In the genomic region with DNA sequence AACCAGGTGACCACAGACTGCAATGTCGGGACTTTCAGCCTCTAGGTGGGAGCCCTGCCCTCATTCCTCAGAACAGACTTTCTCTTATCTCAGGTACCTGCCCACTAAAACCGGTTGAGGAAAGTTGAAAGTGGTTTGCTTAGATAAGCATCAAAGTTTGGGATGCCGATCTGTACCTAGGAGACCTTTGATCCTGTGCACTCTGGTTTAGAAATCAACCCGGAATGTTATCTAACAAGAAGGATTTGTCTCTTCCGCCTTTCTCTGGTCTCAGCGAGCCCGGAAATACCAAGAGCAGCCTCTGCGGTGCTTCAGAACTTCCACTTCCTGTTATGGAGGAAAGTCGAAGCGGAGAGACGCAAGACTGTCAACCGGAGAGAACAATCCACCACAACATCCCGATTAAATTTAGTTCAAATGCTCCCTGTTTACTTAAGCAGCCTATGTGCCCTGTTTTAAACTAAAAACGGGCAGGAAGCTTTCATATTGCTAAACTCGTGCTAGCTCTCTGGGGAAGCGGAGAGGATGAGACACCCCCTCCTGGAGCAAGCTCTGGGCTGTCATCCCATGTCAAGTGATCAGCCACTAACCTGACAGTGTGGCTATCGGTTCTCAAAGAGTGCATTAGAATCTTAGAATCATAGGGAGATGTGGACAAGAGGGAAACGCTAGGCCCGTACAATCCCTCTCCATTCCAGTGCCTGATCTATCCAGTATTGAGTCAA, we compare ENCODE assay signal across 8 mouse cellular contexts. TPM values are rescaled to one million over a fixed set of nuclear protein-coding genes. Genes with fewer than 3 reads are reported as not detected.
A peak's percentile ranks its signal among the peaks of the same experiment; 100 is the strongest.
DNase-seq lines count a peak whose midpoint lies in the region; ATAC-seq and TF ChIP-seq lines count a peak whose summit lies in the region.

No protein-coding gene starts in this region.

- no peak for TF ChIP-seq POLR2A in cortical plate, adult 2 months (IDR thresholded peaks at IDR 0.05; ENCODE audit: extremely low read depth, insufficient read depth, low read length)

- H3K4me1 ChIP-seq in cortical plate, adult 2 months (ENCODE audit: control insufficient read depth, insufficient read depth, low read length) = no peaks in the 10 kb centered on the region

- H3K4me3 ChIP-seq in cortical plate, adult 2 months (ENCODE audit: insufficient read depth, low read length) = no peak overlapping the region

- no peak for TF ChIP-seq CTCF in cortical plate, adult 2 months (IDR thresholded peaks at IDR 0.05; ENCODE audit: extremely low read depth, insufficient read depth, low read length)

- H3K27ac ChIP-seq in cortical plate, adult 2 months (ENCODE audit: insufficient read depth, low read length) = peak overlapping the region; percentile 45; the same call in 1 of the 2 replicates

- peak; percentile 98 for ATAC-seq in megakaryocyte progenitor cell, adult 5-6 weeks (replicated peaks; ENCODE audit: poor library complexity)

- DNase-seq in adrenal gland, adult (ENCODE audit: inconsistent age in 2 of 2, low spot score in 1 of 2) = peak; percentile 22 to 53
- no peak for DNase-seq in adrenal gland, postnatal 25 days
- peak; percentile 41 for DNase-seq in kidney, postnatal 14 days
- DNase-seq in frontal cortex, postnatal 10 days (ENCODE audit: low spot score in 2 of 2) = no peak
- DNase-seq in layer of hippocampus, adult 9-10 months (ENCODE audit: low spot score) = no peak
- DNase-seq in left cerebral cortex, adult 9 months (ENCODE audit: low spot score in 2 of 2) = no peak

RNA-seq across cellular contexts. Expression of a gene that starts 32.0 kb away (rescaled TPM):
- 1.8 and 2.6 TPM in 2 replicates for total RNA-seq in adrenal gland, postnatal 25 days (2021)
- polyA plus RNA-seq in cortical plate, adult 2 months (2012; rRNA removed) = 4.6 and 6.3 TPM in 2 replicates
- total RNA-seq in megakaryocyte progenitor cell, adult 5-6 weeks (2015) = 0.02 TPM in 1 of 2 replicates, not detected in the other
- not detected in 2 replicates for total RNA-seq in megakaryocyte progenitor cell, adult 5-6 weeks (2017)

Comparison
In these comparisons a context has a peak if more than half of its experiments do, and no peak if none do; other contexts are left out.
1. DNase-seq: peak in adrenal gland, adult (2 of 2) and kidney, postnatal 14 days (single experiment); none in adrenal gland, postnatal 25 days (single experiment), frontal cortex, postnatal 10 days (0 of 2), layer of hippocampus, adult 9-10 months (single experiment) and left cerebral cortex, adult 9 months (0 of 2).